Mouse (Mus musculus): Measurements from ENCODE around the gene Tmem236. TPM values are rescaled to one million over a fixed set of nuclear protein-coding genes. Genes with fewer than 3 reads are reported as not detected.

The Tmem236 gene
- polyA plus RNA-seq (2021; fragmentation: Nextera tagmentation), result 0.04 and 0.05 TPM in 2 replicates
- long read RNA-seq, experiment 1, result 0 reads
- long read RNA-seq, experiment 2, result 0 reads

DNA sequence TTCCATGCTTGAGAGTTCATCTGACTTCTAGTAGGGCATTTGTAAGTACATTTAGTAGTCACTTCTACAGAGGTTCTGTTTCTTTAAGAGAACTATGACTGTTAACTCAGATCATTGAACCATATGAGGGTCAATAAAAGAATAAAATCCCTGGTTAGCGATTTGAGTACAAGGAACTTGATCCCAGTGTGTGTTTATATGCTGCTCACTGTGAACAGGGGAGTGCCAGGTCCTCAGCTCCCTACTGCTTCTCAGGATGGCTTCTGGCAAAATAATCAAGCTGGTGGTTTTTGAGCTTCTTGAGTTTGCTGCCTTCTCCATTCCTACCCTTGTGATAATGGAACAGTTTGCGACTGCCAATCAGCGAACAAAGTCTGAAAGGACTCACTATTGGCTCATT lies at the start of gene Tmem236:
Tmem236 (plus strand) TSS at position 190 of the 400 bp plus-strand sequence.

GRCm38 (mm10) chr2:14229149-14229548 lies 54.8 kb downstream of the Tmem236 start, which contains the start of gene Mrc1:
Gene Mrc1 (plus strand): TSS chr2:14229392.

Small RNA genes within 50 kb of the gene (microRNA-seq; reads per million reads assigned to microRNA genes)
- not detected for gene Mir511

Other genes with a start within 250 kb of the Tmem236 start
- gene Hacd1, start 118.4 kb upstream of the Tmem236 start, polyA plus RNA-seq (2021; fragmentation: Nextera tagmentation), result 22.5 and 22.8 TPM in 2 replicates
- gene Stam, start 100.4 kb upstream of the Tmem236 start, polyA plus RNA-seq (2021; fragmentation: Nextera tagmentation), result 60.3 and 60.9 TPM in 2 replicates
- 0.58 and 0.77 TPM in 2 replicates for gene Mrc1, start 54.9 kb downstream of the Tmem236 start, polyA plus RNA-seq (2021; fragmentation: Nextera tagmentation)
- gene Slc39a12, start 213.8 kb downstream of the Tmem236 start, polyA plus RNA-seq (2021; fragmentation: Nextera tagmentation), result 49.7 and 60.8 TPM in 2 replicates

All from layer of hippocampus, adult 6 months (tissue).